In genomic region chr3:122407757-122408156, GRCm38 (mm10) we compare ENCODE assay signal across 25 mouse cellular contexts.
"Had no signal": no experiment of that assay in that cellular context is flagged by ENCODE, and none has a peak within 500 bp of the region (broad histone marks: within the 10 kb centered on the region; RNA-seq: fewer than 3 reads in every experiment).

No protein-coding gene starts in this region.

- H3K27me3 ChIP-seq: hindbrain, embryonic 13.5 days; hindbrain, embryonic 15.5 days; limb, embryonic 12.5 days had no signal

- H3K4me1 ChIP-seq: hindbrain, embryonic 13.5 days; limb, embryonic 12.5 days had no signal

- H3K4me2 ChIP-seq: heart, embryonic 11.5 days; heart, embryonic 13.5 days; heart, embryonic 15.5 days; hindbrain, embryonic 13.5 days; hindbrain, embryonic 15.5 days; limb, embryonic 12.5 days had no signal

- H3K36me3 ChIP-seq: heart, embryonic 13.5 days; heart, embryonic 15.5 days; hindbrain, embryonic 13.5 days; hindbrain, embryonic 15.5 days; kidney, embryonic 15.5 days; limb, embryonic 10.5 days; limb, embryonic 12.5 days had no signal

- DNase-seq: forebrain, postnatal 0 days; gastrocnemius, postnatal 14 days; gastrocnemius, postnatal 36 days; heart, adult 11 months; heart, adult 2 months; heart, postnatal 14 days; heart, postnatal 36 days; kidney, adult 11 months; kidney, adult 2 months; kidney, adult 9 months; kidney, postnatal 14 days; kidney, postnatal 36 days; layer of hippocampus, adult 9-11 months; layer of hippocampus, postnatal 36 days had no signal

- H3K27ac ChIP-seq: heart, adult 2 months; heart, embryonic 13.5 days; heart, embryonic 15.5 days; hindbrain, embryonic 13.5 days; hindbrain, embryonic 15.5 days; hindbrain, postnatal 0 days; kidney, embryonic 15.5 days; kidney, postnatal 0 days; limb, embryonic 10.5 days; limb, embryonic 12.5 days had no signal

- ATAC-seq: forebrain, postnatal 0 days; hindbrain, postnatal 0 days; intestine, embryonic 16.5 days had no signal

- H3K9ac ChIP-seq: forebrain, postnatal 0 days; heart, embryonic 13.5 days; heart, embryonic 15.5 days; hindbrain, embryonic 13.5 days; hindbrain, embryonic 15.5 days; kidney, embryonic 15.5 days; limb, embryonic 12.5 days had no signal

- H3K4me3 ChIP-seq: heart, adult 2 months; heart, embryonic 13.5 days; heart, embryonic 15.5 days; hindbrain, embryonic 13.5 days; hindbrain, embryonic 15.5 days; kidney, embryonic 15.5 days; limb, embryonic 10.5 days; limb, embryonic 12.5 days had no signal

- H3K9me3 ChIP-seq: heart, embryonic 13.5 days; heart, embryonic 15.5 days; hindbrain, embryonic 13.5 days; hindbrain, embryonic 15.5 days; kidney, embryonic 15.5 days; limb, embryonic 10.5 days; limb, embryonic 12.5 days had no signal
